Mouse (Mus musculus): Measurements from ENCODE around the gene Arhgap31. TPM values are rescaled to one million over a fixed set of nuclear protein-coding genes. Genes with fewer than 3 reads are reported as not detected.
"Not testable (repeated sequence)": the region's sequence is repeated elsewhere in the genome, so short reads cannot be mapped to it uniquely, and the experiment has no call there.

Gene Arhgap31
- polyA plus RNA-seq, 1 experiment from 2014 or later: 23.9 TPM

DNA sequence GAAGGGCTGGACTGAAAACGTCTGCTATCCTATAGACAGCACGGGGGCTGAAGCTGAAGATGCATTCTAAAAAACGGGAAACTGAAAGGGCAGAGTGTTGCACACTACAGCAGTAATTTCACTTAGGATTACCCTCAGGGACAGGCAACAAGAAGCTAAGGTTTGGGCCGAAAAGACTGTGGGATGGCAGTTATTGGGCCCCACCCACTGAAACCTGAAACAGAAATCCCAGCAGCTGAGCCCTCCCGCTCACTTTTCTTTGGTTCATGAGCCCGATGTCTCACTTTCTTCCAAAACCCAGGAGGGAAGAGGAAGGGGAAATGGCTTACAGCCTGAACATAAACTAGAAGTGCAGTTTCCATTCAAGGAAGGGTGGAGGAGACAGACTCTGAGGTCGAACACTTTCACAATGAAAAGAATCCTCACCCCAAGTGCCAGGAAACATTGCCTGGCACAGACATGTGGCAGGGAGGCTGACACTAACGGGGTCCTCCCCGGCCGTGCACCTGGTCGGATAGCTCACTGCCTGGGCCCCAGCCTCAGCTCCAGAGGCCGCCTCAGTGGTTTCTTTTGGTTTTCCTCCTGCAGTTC lies 33.5 kb downstream of the Arhgap31 start:
- Histone ChIP-seq H3K4me3 (ENCODE audit: low read length) (no peak overlapping the region), H3K9ac (ENCODE audit: low read length) (no peak overlapping the region), H3K36me3 (ENCODE audit: control insufficient read depth, insufficient read depth, low read length) (no peaks in the 10 kb centered on the region; the same call in 1 of the 2 replicates), H3K9me3 (ENCODE audit: control insufficient read depth, low read length) (no peaks in the 10 kb centered on the region), H3K4me2 (ENCODE audit: low read depth, low read length) (peak overlapping the region; percentile 38; the same call in 1 of the 2 replicates), H3K27me3 (ENCODE audit: control insufficient read depth, insufficient read depth, low read depth, low read length) (no peaks in the 10 kb centered on the region), H3K4me1 (replicated peaks; ENCODE audit: control insufficient read depth, insufficient read depth, low read length) (no peaks in the 10 kb centered on the region; the same call in 1 of the 2 replicates), H3K27ac (ENCODE audit: low read length) (peak overlapping the region; percentile 63)
- 35% methylated on average over 12 of the region's 12 CpGs for WGBS
- ATAC-seq (ENCODE audit: low read depth): peak; percentile 71

- H3K27me3 ChIP-seq (ENCODE audit: control insufficient read depth, insufficient read depth, low read depth, low read length): no peaks in the 10 kb centered on the region
- WGBS: 71% methylated on average over 8 of the region's 8 CpGs
- no peak overlapping the region for H3K4me3 ChIP-seq (ENCODE audit: low read length)
- no peaks in the 10 kb centered on the region; the same call in 1 of the 2 replicates for H3K36me3 ChIP-seq (ENCODE audit: control insufficient read depth, insufficient read depth, low read length)
- H3K4me2 ChIP-seq (ENCODE audit: low read depth, low read length): 0 out of 2 replicates have a peak overlapping the region, but pooled peaks have one; percentile 38
- H3K4me1 ChIP-seq (replicated peaks; ENCODE audit: control insufficient read depth, insufficient read depth, low read length): no peaks in the 10 kb centered on the region; the same call in 1 of the 2 replicates
- no peak for ATAC-seq (ENCODE audit: low read depth)
- H3K9me3 ChIP-seq (ENCODE audit: control insufficient read depth, low read length): no peaks in the 10 kb centered on the region
- H3K9ac ChIP-seq (ENCODE audit: low read length): no peak overlapping the region
- H3K27ac ChIP-seq (ENCODE audit: low read length): no peak overlapping the region
These were observed 34.2 kb downstream of the Arhgap31 start for GRCm38 (mm10) chr16:38678853-38679252.

GRCm38 (mm10) chr16:38677941-38678340 lies 35.1 kb downstream of the Arhgap31 start:
- not testable (repeated sequence) for H3K27ac ChIP-seq (ENCODE audit: low read length); H3K9me3 ChIP-seq (ENCODE audit: control insufficient read depth, low read length); H3K27me3 ChIP-seq (ENCODE audit: control insufficient read depth, insufficient read depth, low read depth, low read length); ATAC-seq (ENCODE audit: low read depth); H3K9ac ChIP-seq (ENCODE audit: low read length); H3K4me3 ChIP-seq (ENCODE audit: low read length); H3K4me1 ChIP-seq (replicated peaks; ENCODE audit: control insufficient read depth, insufficient read depth, low read length); H3K36me3 ChIP-seq (ENCODE audit: control insufficient read depth, insufficient read depth, low read length); H3K4me2 ChIP-seq (ENCODE audit: low read depth, low read length)
- WGBS: 84% methylated on average over 2 of the region's 2 CpGs

- H3K9ac ChIP-seq (ENCODE audit: low read length): no peak overlapping the region
- H3K4me2 ChIP-seq (ENCODE audit: low read depth, low read length): no peak overlapping the region
- H3K9me3 ChIP-seq (ENCODE audit: control insufficient read depth, low read length): no peaks in the 10 kb centered on the region
- H3K27me3 ChIP-seq (ENCODE audit: control insufficient read depth, insufficient read depth, low read depth, low read length): no peaks in the 10 kb centered on the region
- WGBS: 83% methylated on average over 6 of the region's 6 CpGs
- ATAC-seq (ENCODE audit: low read depth): no peak
- peaks cover 2% of the 10 kb centered on the region; the same call in 1 of the 2 replicates for H3K36me3 ChIP-seq (ENCODE audit: control insufficient read depth, insufficient read depth, low read length)
- peaks cover 5% of the 10 kb centered on the region; the same call in 1 of the 2 replicates for H3K4me1 ChIP-seq (replicated peaks; ENCODE audit: control insufficient read depth, insufficient read depth, low read length)
- H3K4me3 ChIP-seq (ENCODE audit: low read length): no peak overlapping the region
- H3K27ac ChIP-seq (ENCODE audit: low read length): no peak overlapping the region
These were observed 35.9 kb downstream of the Arhgap31 start for GRCm38 (mm10) chr16:38677171-38677570.

- H3K9ac ChIP-seq (ENCODE audit: low read length): no peak overlapping the region
- H3K9me3 ChIP-seq (ENCODE audit: control insufficient read depth, low read length): no peaks in the 10 kb centered on the region
- no peak for ATAC-seq (ENCODE audit: low read depth)
- H3K36me3 ChIP-seq (ENCODE audit: control insufficient read depth, insufficient read depth, low read length): 0 out of 2 replicates have a peak, but pooled peaks cover 2% of the 10 kb centered on the region
- 93% methylated on average over 4 of the region's 4 CpGs for WGBS
- no peak overlapping the region for H3K4me3 ChIP-seq (ENCODE audit: low read length)
- no peaks in the 10 kb centered on the region for H3K27me3 ChIP-seq (ENCODE audit: control insufficient read depth, insufficient read depth, low read depth, low read length)
- H3K27ac ChIP-seq (ENCODE audit: low read length): no peak overlapping the region
- H3K4me2 ChIP-seq (ENCODE audit: low read depth, low read length): no peak overlapping the region
- peaks cover 7% of the 10 kb centered on the region; the same call in 1 of the 2 replicates for H3K4me1 ChIP-seq (replicated peaks; ENCODE audit: control insufficient read depth, insufficient read depth, low read length)
These were observed 36.4 kb downstream of the Arhgap31 start for GRCm38 (mm10) chr16:38676647-38677046.

- WGBS: 69% methylated on average over 9 of the region's 9 CpGs
- Histone ChIP-seq H3K27me3 (ENCODE audit: control insufficient read depth, insufficient read depth, low read depth, low read length) (no peaks in the 10 kb centered on the region), H3K4me1 (replicated peaks; ENCODE audit: control insufficient read depth, insufficient read depth, low read length) (peaks cover 7% of the 10 kb centered on the region; the same call in 1 of the 2 replicates), H3K9me3 (ENCODE audit: control insufficient read depth, low read length) (no peaks in the 10 kb centered on the region), H3K9ac (ENCODE audit: low read length) (no peak overlapping the region), H3K4me3 (ENCODE audit: low read length) (no peak overlapping the region), H3K36me3 (ENCODE audit: control insufficient read depth, insufficient read depth, low read length) (0 out of 2 replicates have a peak, but pooled peaks cover 2% of the 10 kb centered on the region), H3K4me2 (ENCODE audit: low read depth, low read length) (no peak overlapping the region), H3K27ac (ENCODE audit: low read length) (no peak overlapping the region)
- ATAC-seq (ENCODE audit: low read depth): no peak
These were observed 37.3 kb downstream of the Arhgap31 start for GRCm38 (mm10) chr16:38675600-38676335.

DNA sequence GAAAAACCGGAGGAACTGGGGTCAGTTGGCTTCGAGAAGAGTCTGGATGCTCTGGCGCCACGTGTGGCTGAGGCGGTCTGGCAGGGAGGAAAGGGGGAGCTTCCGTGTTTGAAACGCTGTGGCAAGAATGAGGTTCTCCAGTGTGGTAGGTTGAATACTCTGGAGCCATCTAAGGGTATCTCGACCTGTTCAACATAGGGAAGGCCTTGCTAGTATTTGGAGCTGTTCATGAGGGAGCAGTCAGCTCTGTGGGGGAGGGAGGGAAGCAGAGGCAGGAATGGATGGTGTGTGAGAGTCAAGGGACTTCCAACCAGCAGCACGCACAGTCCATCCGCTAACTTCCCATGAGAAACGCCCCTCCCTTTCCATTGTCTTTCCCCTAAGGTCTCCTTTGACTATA lies 38.2 kb downstream of the Arhgap31 start:
- Histone ChIP-seq H3K4me3 (ENCODE audit: low read length) (no peak overlapping the region), H3K4me2 (ENCODE audit: low read depth, low read length) (no peak overlapping the region), H3K9me3 (ENCODE audit: control insufficient read depth, low read length) (no peaks in the 10 kb centered on the region), H3K36me3 (ENCODE audit: control insufficient read depth, insufficient read depth, low read length) (0 out of 2 replicates have a peak, but pooled peaks cover 2% of the 10 kb centered on the region), H3K27me3 (ENCODE audit: control insufficient read depth, insufficient read depth, low read depth, low read length) (no peaks in the 10 kb centered on the region), H3K4me1 (replicated peaks; ENCODE audit: control insufficient read depth, insufficient read depth, low read length) (peaks cover 7% of the 10 kb centered on the region; the same call in 1 of the 2 replicates), H3K9ac (ENCODE audit: low read length) (no peak overlapping the region), H3K27ac (ENCODE audit: low read length) (no peak overlapping the region)
- 83% methylated on average over 11 of the region's 11 CpGs for WGBS
- ATAC-seq (ENCODE audit: low read depth): no peak

DNA sequence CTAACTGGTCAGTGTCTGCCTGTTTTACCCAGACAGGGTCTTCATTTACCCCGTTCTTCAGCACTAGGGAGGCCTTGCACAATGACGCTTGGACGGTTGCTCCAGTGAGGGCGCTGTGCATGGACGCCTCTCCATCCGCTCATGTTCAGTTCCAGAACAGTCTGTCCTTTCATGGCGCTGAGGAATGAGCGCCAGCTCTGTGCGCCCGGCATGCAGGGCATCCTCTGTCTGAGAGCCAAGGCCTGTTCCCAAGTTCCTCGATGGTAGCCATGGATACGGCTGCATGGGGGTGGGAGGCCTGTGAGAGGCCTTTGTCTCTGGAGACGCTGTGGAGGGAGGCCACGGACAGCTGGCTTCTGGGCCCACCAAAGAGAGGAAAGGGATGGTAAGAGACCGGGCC lies 39.6 kb downstream of the Arhgap31 start:
- WGBS: 70% methylated on average over 15 of the region's 15 CpGs
- no peak overlapping the region for H3K27ac ChIP-seq (ENCODE audit: low read length)
- no peak overlapping the region for H3K4me2 ChIP-seq (ENCODE audit: low read depth, low read length)
- H3K27me3 ChIP-seq (ENCODE audit: control insufficient read depth, insufficient read depth, low read depth, low read length): no peaks in the 10 kb centered on the region
- H3K9me3 ChIP-seq (ENCODE audit: control insufficient read depth, low read length): no peaks in the 10 kb centered on the region
- H3K36me3 ChIP-seq (ENCODE audit: control insufficient read depth, insufficient read depth, low read length): 0 out of 2 replicates have a peak, but pooled peaks cover 2% of the 10 kb centered on the region
- no peak overlapping the region for H3K4me3 ChIP-seq (ENCODE audit: low read length)
- no peak overlapping the region for H3K9ac ChIP-seq (ENCODE audit: low read length)
- ATAC-seq (ENCODE audit: low read depth): peak; percentile 31; the same call in 1 of the 2 replicates
- H3K4me1 ChIP-seq (replicated peaks; ENCODE audit: control insufficient read depth, insufficient read depth, low read length): peaks cover 11% of the 10 kb centered on the region

DNA sequence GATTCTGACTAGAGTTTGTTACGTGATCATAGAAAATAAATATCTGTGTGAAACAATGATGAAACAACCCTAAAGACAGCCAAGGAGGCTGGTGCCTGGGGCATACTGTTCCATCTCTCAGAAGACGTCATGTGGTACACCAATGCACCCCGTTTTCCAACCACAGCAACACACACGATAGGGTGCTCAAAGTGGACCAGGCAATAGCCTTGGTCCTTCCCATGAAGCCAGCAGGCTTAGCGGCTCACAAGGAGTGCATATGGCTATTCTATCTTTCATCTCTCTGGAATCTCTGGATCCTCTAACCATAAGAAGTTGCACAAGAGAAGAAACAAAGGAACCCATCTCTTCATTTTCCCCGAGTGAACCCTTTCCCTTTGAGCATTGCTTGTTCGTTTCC lies 40.1 kb downstream of the Arhgap31 start:
- Histone ChIP-seq H3K9ac (ENCODE audit: low read length) (no peak overlapping the region), H3K4me2 (ENCODE audit: low read depth, low read length) (no peak overlapping the region), H3K4me3 (ENCODE audit: low read length) (no peak overlapping the region), H3K9me3 (ENCODE audit: control insufficient read depth, low read length) (no peaks in the 10 kb centered on the region), H3K36me3 (ENCODE audit: control insufficient read depth, insufficient read depth, low read length) (0 out of 2 replicates have a peak, but pooled peaks cover 2% of the 10 kb centered on the region), H3K27me3 (ENCODE audit: control insufficient read depth, insufficient read depth, low read depth, low read length) (no peaks in the 10 kb centered on the region), H3K4me1 (replicated peaks; ENCODE audit: control insufficient read depth, insufficient read depth, low read length) (peaks cover 11% of the 10 kb centered on the region), H3K27ac (ENCODE audit: low read length) (no peak overlapping the region)
- 0 out of 2 replicates have a peak, but pooled peaks have one; percentile 11 for ATAC-seq (ENCODE audit: low read depth)
- WGBS: 70% methylated on average over 7 of the region's 7 CpGs
